Mouse (Mus musculus): ENCODE measurements around the gene Pmfbp1. TPM values are rescaled to one million over a fixed set of nuclear protein-coding genes. Genes with fewer than 3 reads are reported as not detected.
A peak's percentile ranks its signal among the peaks of the same experiment; 100 is the strongest.

The Pmfbp1 gene
- polyA plus RNA-seq, 1 experiment from 2014 or later, result not detected

DNA sequence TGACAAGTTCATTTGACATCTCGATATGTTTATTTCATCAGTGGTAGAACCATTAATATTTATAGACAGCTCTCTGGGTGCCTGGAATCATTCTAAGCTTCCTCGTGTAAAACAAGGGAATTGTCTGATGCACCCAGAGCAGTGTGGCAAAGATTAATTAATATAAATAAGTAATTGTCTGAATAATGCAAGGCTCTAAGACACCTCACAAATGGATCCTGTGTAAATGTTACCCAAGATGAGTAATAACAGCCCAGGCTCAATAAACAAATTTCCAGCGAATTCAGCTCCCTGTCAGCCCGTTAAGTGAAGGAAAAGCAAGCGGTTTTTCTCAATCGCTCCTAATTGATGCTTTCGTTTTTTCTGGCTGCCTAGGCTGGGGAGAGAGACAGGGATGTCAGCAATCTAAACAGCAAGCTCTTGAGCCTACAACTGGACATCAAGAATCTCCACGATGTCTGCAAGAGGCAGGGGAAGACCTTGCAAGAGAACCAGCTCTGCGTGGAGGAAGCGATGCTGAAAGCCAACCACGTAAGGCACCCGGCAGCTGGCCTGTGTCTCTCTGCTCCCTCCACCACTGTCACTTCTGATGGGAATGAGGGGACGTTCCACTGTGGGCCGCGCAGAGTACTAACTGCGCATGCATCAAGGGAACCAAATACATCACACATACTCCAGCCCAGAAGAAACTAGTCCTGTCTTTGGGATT is 5.3 kb downstream of the Pmfbp1 start:
- DNase-seq (ENCODE audit: low spot score), result no peak

DNA sequence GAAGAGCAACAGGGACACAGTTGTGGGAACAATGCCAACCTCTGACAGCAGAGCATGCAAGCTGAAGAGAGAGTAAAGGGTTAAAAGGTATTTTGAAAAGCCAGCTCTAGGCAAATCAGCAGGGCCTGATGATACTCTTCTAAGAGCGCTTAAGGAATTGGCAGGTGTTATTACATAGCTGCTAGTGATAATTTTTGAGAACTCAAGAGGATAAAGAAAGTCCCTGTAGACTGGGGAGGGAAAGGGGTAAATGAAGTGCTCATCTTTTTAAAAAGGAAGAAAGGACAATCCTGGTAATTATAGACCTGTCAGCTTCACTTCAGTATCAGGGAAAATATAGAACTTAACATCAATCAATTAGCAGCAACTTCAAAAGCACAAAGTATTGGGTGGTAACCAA is 9.7 kb downstream of the Pmfbp1 start:
- no peak for DNase-seq (ENCODE audit: low spot score)

DNA sequence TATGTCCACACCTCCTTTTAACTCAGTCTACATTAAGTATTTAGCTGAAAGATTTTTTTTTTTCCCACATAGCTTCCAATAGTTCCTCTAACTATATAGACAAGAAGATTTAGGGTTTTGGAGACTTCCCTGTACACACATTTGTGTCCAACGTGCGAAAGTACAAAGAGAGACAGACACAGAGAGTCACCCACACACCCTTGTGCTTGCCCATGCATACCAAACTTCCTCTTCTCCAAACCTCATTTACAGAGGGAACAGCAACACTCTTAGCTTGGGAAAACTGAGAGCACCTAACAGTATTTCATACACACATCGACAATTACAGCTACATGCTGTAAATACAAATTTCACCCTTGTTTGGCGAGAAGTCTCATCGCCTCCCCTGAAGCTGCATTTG is 11.7 kb downstream of the Pmfbp1 start:
- no peak for DNase-seq (ENCODE audit: low spot score)

GRCm38 (mm10) chr8:109524008-109524407 is 30.2 kb downstream of the Pmfbp1 start:
- DNase-seq (ENCODE audit: low spot score), result no peak

- DNase-seq (ENCODE audit: low spot score), result peak; percentile 63
These were observed 41.5 kb downstream of the Pmfbp1 start for GRCm38 (mm10) chr8:109535140-109535990.

DNA sequence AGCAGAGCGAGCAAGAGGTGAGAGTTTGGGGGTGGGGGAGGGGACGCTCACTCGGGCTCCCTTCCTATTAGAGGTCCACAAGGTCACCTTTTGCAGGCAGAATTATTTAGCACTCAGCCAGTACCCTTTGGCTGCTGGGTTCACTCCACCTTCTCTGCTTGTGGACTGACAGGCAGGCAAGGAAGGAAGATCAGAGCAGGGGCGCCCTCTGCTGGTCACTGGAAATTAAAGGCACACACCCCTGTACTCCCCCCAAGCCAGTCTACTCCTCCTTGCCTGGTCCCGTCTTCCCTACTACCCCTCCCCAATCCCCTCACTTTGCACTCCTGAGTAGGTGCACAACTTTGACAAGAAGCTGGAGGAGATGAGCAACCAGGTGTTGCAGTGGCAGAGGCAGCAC is 42.9 kb downstream of the Pmfbp1 start:
- DNase-seq (ENCODE audit: low spot score), result peak; percentile 69

GRCm38 (mm10) chr8:109542165-109542564 is 48.3 kb downstream of the Pmfbp1 start:
- no peak for DNase-seq (ENCODE audit: low spot score)

- no peak for DNase-seq (ENCODE audit: low spot score)
These were observed 49.1 kb downstream of the Pmfbp1 start for GRCm38 (mm10) chr8:109542748-109543519.

GRCm38 (mm10) chr8:109544049-109544448 is 50.2 kb downstream of the Pmfbp1 start:
- peak; percentile 39 for DNase-seq (ENCODE audit: low spot score)

DNA sequence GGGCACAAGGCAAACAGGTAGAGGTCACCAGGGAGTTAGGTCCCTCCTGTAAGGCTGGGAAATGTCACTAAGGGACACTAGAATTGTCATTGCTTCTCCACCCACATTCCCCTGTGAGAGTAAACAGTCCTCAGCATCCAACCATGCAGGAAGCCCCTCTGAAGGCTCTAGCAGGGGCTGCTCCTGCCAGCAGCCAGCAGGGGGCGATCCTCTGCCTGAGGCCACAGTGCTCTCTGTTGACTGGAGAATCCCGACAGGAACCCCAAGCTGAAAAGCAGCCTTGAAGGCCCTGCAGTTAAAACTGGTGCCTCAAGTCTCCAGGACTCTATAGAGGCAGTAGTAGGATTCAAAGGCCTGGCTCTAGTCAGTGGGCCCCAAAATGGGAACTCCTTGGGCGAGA is 57.8 kb downstream of the Pmfbp1 start:
- DNase-seq (ENCODE audit: low spot score), result peak; percentile 35

- DNase-seq (ENCODE audit: low spot score), result no peak
These were observed 70.1 kb downstream of the Pmfbp1 start for GRCm38 (mm10) chr8:109563881-109564280.

DNA sequence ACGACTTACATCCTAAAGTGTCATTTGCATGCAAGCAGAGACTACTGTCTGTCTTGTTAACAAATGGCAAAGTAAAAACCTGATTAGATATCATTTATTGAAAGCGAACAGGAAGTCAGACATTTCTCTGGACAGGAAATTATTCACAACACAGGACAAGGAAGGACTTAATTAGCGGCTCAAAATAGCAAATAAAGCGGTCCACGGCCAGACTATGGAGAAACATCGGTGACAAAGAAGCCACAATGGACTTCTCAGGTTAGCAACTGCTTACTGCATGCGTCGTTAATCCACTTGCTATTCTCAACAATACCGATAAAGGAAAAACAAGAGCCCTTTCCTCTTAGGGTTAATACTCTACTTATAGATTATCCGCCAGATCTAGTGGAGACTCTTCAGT is 70.9 kb downstream of the Pmfbp1 start:
- DNase-seq (ENCODE audit: low spot score), result no peak

DNA sequence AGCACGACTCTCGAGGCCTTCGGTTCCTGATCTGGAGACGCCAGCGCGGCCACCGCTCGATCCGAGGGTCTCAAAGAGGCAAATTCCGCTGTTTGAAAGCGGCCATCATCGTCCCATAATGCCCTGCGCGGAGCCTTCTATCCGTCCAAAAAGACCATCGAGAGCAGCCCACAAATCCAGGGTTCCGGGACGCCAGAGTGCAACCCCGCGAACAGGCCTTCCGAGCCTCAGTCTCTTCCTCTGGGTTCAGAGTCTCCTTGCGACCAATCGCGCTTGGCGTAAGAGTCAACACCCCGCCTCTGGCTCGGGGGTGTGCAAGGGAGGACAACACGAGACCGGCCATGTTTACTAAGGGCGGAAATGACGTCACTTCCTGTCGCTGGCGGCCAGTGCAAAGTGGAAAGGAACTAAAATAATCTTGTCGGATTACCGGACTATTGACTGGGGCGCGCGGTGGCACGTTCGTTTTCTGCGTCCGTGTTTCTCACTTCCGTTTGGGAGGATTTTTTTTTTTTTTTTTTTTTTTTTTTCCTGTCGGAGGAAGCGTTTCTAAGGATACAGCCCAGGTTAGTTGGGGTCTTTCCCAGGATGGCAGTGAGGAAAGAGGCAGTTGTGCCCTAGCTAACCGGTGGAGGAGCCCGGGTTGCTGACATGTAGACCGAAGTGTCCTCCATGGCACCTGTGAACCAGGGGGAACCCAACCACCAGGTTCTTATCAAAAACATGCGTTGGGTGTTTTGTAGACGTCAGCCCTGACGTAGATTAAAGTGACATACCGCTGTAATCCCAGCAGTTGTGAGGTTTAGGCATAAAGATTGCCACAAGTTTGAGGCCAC is 71.9 kb downstream of the Pmfbp1 start, which contains the start of the genes Dhx38 and Txnl4b:
TSS of gene Dhx38 (minus strand) at position 364 of the 836 bp plus-strand sequence.
TSS of gene Txnl4b (plus strand) at position 395 of the 836 bp plus-strand sequence.
- peak; percentile 100 for DNase-seq (ENCODE audit: low spot score)

DNA sequence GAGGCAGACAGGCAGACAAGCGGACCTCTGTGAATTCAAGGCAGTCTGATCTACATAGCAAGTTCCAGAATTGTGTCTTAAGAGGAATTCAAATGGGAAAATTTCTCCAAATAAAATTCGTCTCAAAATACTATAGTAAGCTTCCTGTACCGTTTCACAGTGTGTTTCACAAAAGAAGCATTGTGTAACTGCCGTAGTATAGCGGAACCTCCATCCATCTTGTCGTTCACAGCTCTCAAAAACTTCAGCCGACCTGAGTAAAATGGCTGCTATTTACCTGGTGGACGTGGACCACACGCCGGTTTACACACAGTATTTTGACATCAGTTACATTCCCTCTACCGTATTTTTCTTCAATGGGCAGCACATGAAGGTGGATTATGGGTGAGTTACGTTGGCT is 77.3 kb downstream of the Pmfbp1 start:
- DNase-seq (ENCODE audit: low spot score), result no peak

DNA sequence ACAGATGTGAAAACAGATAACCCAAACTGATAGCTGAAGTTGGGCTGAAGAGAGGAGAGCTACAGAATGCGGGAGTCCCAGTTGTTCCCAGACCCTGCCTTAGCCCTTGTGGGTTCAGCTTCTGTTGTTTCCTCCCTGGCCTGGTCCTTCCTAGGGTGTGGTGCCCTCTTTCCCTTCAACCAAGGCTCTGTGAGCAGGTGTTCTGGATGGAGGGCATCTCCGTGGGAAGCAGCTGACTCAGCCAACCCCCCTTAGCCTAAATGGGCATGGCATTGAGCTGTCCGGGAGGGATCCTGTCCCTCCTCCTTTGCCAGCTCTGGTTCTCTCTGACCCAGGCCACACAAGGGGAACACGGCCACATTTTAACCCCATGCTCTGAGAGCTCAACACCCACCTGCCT is 82.5 kb downstream of the Pmfbp1 start:
- no peak for DNase-seq (ENCODE audit: low spot score)

GRCm38 (mm10) chr8:109578900-109579301 is 85.1 kb downstream of the Pmfbp1 start, which contains the start of gene Hp:
Gene Hp (minus strand): TSS chr8:109579172.
- DNase-seq (ENCODE audit: low spot score), result no peak

GRCm38 (mm10) chr8:109584293-109584692 is 90.5 kb downstream of the Pmfbp1 start:
- DNase-seq (ENCODE audit: low spot score), result no peak

DNA sequence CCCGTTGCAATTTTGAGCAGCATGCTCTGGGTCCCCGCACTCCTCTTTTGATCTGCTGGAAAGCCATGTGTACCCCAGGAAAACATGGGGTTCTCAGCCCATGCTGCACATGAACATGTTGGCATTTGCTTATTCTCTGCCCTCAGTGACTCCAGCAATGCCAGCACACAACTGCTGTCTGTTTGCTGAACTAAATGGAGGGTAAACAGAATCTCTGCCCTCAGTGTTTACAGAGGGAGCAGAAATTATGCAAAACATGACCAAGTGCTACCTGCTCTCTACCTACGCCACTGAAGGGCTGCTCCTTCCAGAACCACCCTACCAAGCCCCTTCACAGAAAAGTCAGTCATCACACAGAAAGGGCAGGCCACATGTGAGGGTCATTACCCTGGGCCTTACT is 91.0 kb downstream of the Pmfbp1 start:
- DNase-seq (ENCODE audit: low spot score), result no peak

GRCm38 (mm10) chr8:109585652-109586051 is 91.8 kb downstream of the Pmfbp1 start:
- no peak for DNase-seq (ENCODE audit: low spot score)

DNA sequence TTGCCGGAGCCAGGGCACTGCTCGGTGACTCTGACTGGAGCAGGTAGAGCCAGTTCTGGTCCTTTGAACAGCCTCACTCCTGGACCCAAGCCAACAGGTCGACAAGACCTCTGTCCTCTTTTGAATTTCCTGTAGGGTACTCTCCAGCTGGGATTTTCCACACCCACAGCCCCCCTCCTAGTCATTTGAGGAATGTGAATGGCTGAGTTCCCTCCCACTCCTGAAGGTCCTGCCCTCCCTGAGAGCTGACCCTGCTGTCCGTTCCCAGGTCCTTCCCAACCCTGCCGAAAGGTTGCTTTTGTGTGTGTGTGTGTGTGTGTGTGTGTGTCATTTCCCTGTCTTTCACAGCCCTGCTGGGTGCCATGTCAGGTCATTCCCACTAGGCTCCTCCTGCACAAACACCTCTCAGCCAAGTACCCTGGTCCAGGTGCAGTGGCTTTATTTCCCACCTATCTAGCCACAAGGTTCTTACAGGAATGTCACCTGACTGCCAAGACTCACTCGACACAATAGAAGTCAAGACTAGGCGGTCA is 93.2 kb downstream of the Pmfbp1 start:
- DNase-seq (ENCODE audit: low spot score), result no peak

Data from thymus, postnatal 0 days (tissue).